Mouse (Mus musculus): Measurements from ENCODE around the gene Tas1r1. TPM values are rescaled to one million over a fixed set of nuclear protein-coding genes. Genes with fewer than 3 reads are reported as not detected.

Tas1r1 gene
- polyA plus RNA-seq, 1 experiment from 2014 or later: 1.4 TPM

GRCm38 (mm10) chr4:152073715-152074114 lies 35.3 kb upstream of the Tas1r1 start:
- no peak overlapping the region for H3K4me3 ChIP-seq (replicated peaks)
- 89% methylated on average over 6 of the region's 6 CpGs for WGBS
- H3K27me3 ChIP-seq: no peaks in the 10 kb centered on the region
- no peak for ATAC-seq
- no peak overlapping the region for H3K27ac ChIP-seq
- H3K36me3 ChIP-seq: no peaks in the 10 kb centered on the region
- peaks cover 9% of the 10 kb centered on the region for H3K4me1 ChIP-seq (replicated peaks)
- H3K4me2 ChIP-seq (replicated peaks): no peak overlapping the region
- H3K9me3 ChIP-seq: no peaks in the 10 kb centered on the region
- no peak overlapping the region for H3K9ac ChIP-seq (replicated peaks)

GRCm38 (mm10) chr4:152072655-152073054 lies 34.3 kb upstream of the Tas1r1 start:
- 71% methylated on average over 10 of the region's 10 CpGs for WGBS
- Histone ChIP-seq H3K4me2 (replicated peaks) (no peak overlapping the region), H3K4me1 (replicated peaks) (peaks cover 9% of the 10 kb centered on the region), H3K27ac (no peak overlapping the region), H3K36me3 (no peaks in the 10 kb centered on the region), H3K27me3 (no peaks in the 10 kb centered on the region), H3K9ac (replicated peaks) (0 out of 2 replicates have a peak overlapping the region, but pooled peaks have one; percentile 14), H3K4me3 (replicated peaks) (no peak overlapping the region), H3K9me3 (no peaks in the 10 kb centered on the region)
- ATAC-seq: no peak

- 0 out of 2 replicates have a peak within 1 kb of the TSS, but pooled peaks have one; percentile 14 for H3K9ac ChIP-seq (replicated peaks)
- no peak within 1 kb of the TSS for H3K4me2 ChIP-seq (replicated peaks)
- no peaks in the 10 kb centered on the region for H3K9me3 ChIP-seq
- no peak within 1 kb of the TSS for H3K27ac ChIP-seq
- H3K4me1 ChIP-seq (replicated peaks): peaks cover 9% of the 10 kb centered on the region
- H3K36me3 ChIP-seq: no peaks in the 10 kb centered on the region
- 66% methylated on average over 10 of the region's 10 CpGs for WGBS
- no peaks in the 10 kb centered on the region for H3K27me3 ChIP-seq
- ATAC-seq: no peak
- no peak within 1 kb of the TSS for H3K4me3 ChIP-seq (replicated peaks)
Measured at GRCm38 (mm10) chr4:152072121-152072601, 33.8 kb upstream of the Tas1r1 start, which contains the start of gene Plekhg5. TSS of gene Plekhg5 (plus strand) at chr4:152072498.

- WGBS: 81% methylated on average over 11 of the region's 11 CpGs
- no peak for ATAC-seq
- no peak overlapping the region for H3K9ac ChIP-seq (replicated peaks)
- H3K4me1 ChIP-seq (replicated peaks): peaks cover 9% of the 10 kb centered on the region
- H3K27me3 ChIP-seq: no peaks in the 10 kb centered on the region
- no peaks in the 10 kb centered on the region for H3K9me3 ChIP-seq
- no peaks in the 10 kb centered on the region for H3K36me3 ChIP-seq
- no peak overlapping the region for H3K4me3 ChIP-seq (replicated peaks)
- H3K4me2 ChIP-seq (replicated peaks): no peak overlapping the region
- H3K27ac ChIP-seq: no peak overlapping the region
Measured at GRCm38 (mm10) chr4:152070494-152071396, 32.4 kb upstream of the Tas1r1 start.

GRCm38 (mm10) chr4:152069245-152069644 lies 30.9 kb upstream of the Tas1r1 start:
- H3K4me3 ChIP-seq (replicated peaks): no peak overlapping the region
- whole genome bisulfite sequencing: 87% methylated on average over 3 of the region's 3 CpGs
- no peak overlapping the region for H3K27ac ChIP-seq
- ATAC-seq: no peak
- no peaks in the 10 kb centered on the region for H3K27me3 ChIP-seq
- H3K4me2 ChIP-seq (replicated peaks): no peak overlapping the region
- peaks cover 9% of the 10 kb centered on the region for H3K4me1 ChIP-seq (replicated peaks)
- no peak overlapping the region for H3K9ac ChIP-seq (replicated peaks)
- H3K9me3 ChIP-seq: no peaks in the 10 kb centered on the region
- peaks cover 3% of the 10 kb centered on the region for H3K36me3 ChIP-seq

- H3K4me3 ChIP-seq (replicated peaks): no peak overlapping the region
- H3K27ac ChIP-seq: no peak overlapping the region
- H3K4me1 ChIP-seq (replicated peaks): peaks cover 9% of the 10 kb centered on the region
- no peaks in the 10 kb centered on the region for H3K27me3 ChIP-seq
- 73% methylated on average over 6 of the region's 6 CpGs for WGBS
- H3K4me2 ChIP-seq (replicated peaks): no peak overlapping the region
- no peak for ATAC-seq
- H3K9ac ChIP-seq (replicated peaks): no peak overlapping the region
- H3K9me3 ChIP-seq: no peaks in the 10 kb centered on the region
- peaks cover 7% of the 10 kb centered on the region for H3K36me3 ChIP-seq
Measured at GRCm38 (mm10) chr4:152068166-152068724, 29.9 kb upstream of the Tas1r1 start.

GRCm38 (mm10) chr4:152067280-152067679 lies 28.9 kb upstream of the Tas1r1 start:
- Histone ChIP-seq H3K9me3 (no peaks in the 10 kb centered on the region), H3K4me3 (replicated peaks) (no peak overlapping the region), H3K9ac (replicated peaks) (no peak overlapping the region), H3K4me1 (replicated peaks) (peaks cover 3% of the 10 kb centered on the region), H3K27ac (no peak overlapping the region), H3K27me3 (no peaks in the 10 kb centered on the region), H3K36me3 (peaks cover 11% of the 10 kb centered on the region), H3K4me2 (replicated peaks) (no peak overlapping the region)
- peak; percentile 27; the same call in 1 of the 2 replicates for ATAC-seq

GRCm38 (mm10) chr4:152062390-152063110 lies 24.2 kb upstream of the Tas1r1 start:
- Histone ChIP-seq H3K4me3 (replicated peaks) (no peak overlapping the region), H3K4me2 (replicated peaks) (no peak overlapping the region), H3K9me3 (no peaks in the 10 kb centered on the region), H3K27ac (no peak overlapping the region), H3K4me1 (replicated peaks) (no peaks in the 10 kb centered on the region), H3K36me3 (peaks cover 53% of the 10 kb centered on the region), H3K27me3 (no peaks in the 10 kb centered on the region), H3K9ac (replicated peaks) (no peak overlapping the region)
- 80% methylated on average over 9 of the region's 9 CpGs for WGBS
- ATAC-seq: no peak

GRCm38 (mm10) chr4:152044609-152045008 lies 6.2 kb upstream of the Tas1r1 start:
- Histone ChIP-seq H3K9ac (replicated peaks) (no peak overlapping the region), H3K36me3 (peaks cover 83% of the 10 kb centered on the region), H3K27ac (no peak overlapping the region), H3K4me3 (replicated peaks) (no peak overlapping the region), H3K9me3 (no peaks in the 10 kb centered on the region), H3K4me2 (replicated peaks) (no peak overlapping the region), H3K27me3 (no peaks in the 10 kb centered on the region), H3K4me1 (replicated peaks) (peaks cover 13% of the 10 kb centered on the region)
- no peak for ATAC-seq
- 82% methylated on average over 6 of the region's 6 CpGs for WGBS

GRCm38 (mm10) chr4:152043171-152043570 lies 4.8 kb upstream of the Tas1r1 start:
- 94% methylated on average over 3 of the region's 3 CpGs for WGBS
- Histone ChIP-seq H3K36me3 (peaks cover 72% of the 10 kb centered on the region), H3K4me2 (replicated peaks) (no peak overlapping the region), H3K9ac (replicated peaks) (no peak overlapping the region), H3K27me3 (no peaks in the 10 kb centered on the region), H3K4me3 (replicated peaks) (no peak overlapping the region), H3K4me1 (replicated peaks) (peaks cover 19% of the 10 kb centered on the region), H3K27ac (no peak overlapping the region), H3K9me3 (no peaks in the 10 kb centered on the region)
- no peak for ATAC-seq

GRCm38 (mm10) chr4:152041924-152042641 lies 3.7 kb upstream of the Tas1r1 start:
- peaks cover 19% of the 10 kb centered on the region for H3K4me1 ChIP-seq (replicated peaks)
- 93% methylated on average over 22 of the region's 22 CpGs for WGBS
- no peak overlapping the region for H3K4me3 ChIP-seq (replicated peaks)
- no peaks in the 10 kb centered on the region for H3K27me3 ChIP-seq
- no peak for ATAC-seq
- H3K4me2 ChIP-seq (replicated peaks): no peak overlapping the region
- no peak overlapping the region for H3K27ac ChIP-seq
- no peaks in the 10 kb centered on the region for H3K9me3 ChIP-seq
- peaks cover 61% of the 10 kb centered on the region for H3K36me3 ChIP-seq
- H3K9ac ChIP-seq (replicated peaks): no peak overlapping the region

Measured in midbrain, embryonic 13.5 days (tissue).